Mouse (Mus musculus) brain, embryonic 14.5 days (tissue): ENCODE results near the gene H2-T24.

Source experiments
- CTCF ChIP-seq: fragments of 200-500 bp; IDR thresholded peaks from 2 replicates; pipeline ENCODE4 v1.5.1; 2012; ENCODE audit warnings: inconsistent platforms, mild to moderate bottlenecking, moderate library complexity, borderline replicate concordance; ENCODE audit not compliant: insufficient read depth, insufficient read length; ENCODE audit errors: extremely low read depth
- POLR2A ChIP-seq: fragments of 200-500 bp; IDR thresholded peaks from 2 replicates; pipeline ENCODE4 v1.6.1; 2012; ENCODE audit warnings: mild to moderate bottlenecking, inconsistent platforms, borderline replicate concordance; ENCODE audit not compliant: poor library complexity, insufficient read depth, insufficient read length, severe bottlenecking; ENCODE audit errors: extremely low read depth

DNA sequence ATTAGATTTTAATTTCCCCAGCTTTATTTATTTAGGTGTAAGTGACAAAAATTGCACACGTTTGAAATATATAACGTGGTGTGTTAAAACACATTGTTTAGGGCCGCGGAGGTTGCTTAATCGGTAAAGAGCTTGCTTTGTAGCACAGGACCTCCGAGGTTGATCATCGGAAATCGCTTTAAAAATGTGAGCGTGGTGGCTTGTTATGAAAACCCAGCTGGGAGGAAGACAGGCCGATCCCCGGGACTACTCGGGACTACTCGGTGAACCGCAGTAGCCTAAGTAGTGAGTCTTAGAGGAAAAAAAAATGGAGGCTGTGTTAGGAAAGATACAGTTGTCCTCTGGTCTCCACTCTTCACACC lies 25.5 kb downstream of the H2-T24 start:
- TF ChIP-seq CTCF (no peak), POLR2A (no peak)
